Mouse (Mus musculus): ENCODE results near the gene Olfr485.
"Not testable (repeated sequence)": the region's sequence is repeated elsewhere in the genome, so short reads cannot be mapped to it uniquely, and the experiment has no call there.

GRCm38 (mm10) chr7:108192714-108193113 is 33.0 kb upstream of the Olfr485 start:
- not testable (repeated sequence) for TF ChIP-seq CTCF (IDR thresholded peaks at IDR 0.05; ENCODE audit: low read depth, low read length); GATA1 (IDR thresholded peaks at IDR 0.05; ENCODE audit: borderline replicate concordance, low read length); TAL1 (conservative IDR thresholded peaks at IDR 0.05; ENCODE audit: low read depth, low read length)
